Mouse (Mus musculus) ES-E14 (cell line): ENCODE measurements around the gene Tff1.

Experiments
- CHD2 ChIP-seq: IDR thresholded peaks from 2 replicates; pipeline ENCODE4 v1.6.1; 2014; ENCODE audit warnings: mild to moderate bottlenecking, low read depth, low read length, inconsistent platforms
- ZNF384 ChIP-seq: IDR thresholded peaks from 2 replicates; pipeline ENCODE4 v1.6.1; 2012; ENCODE audit warnings: low read depth, low read length, inconsistent platforms

GRCm38 (mm10) chr17:31113191-31113856, 51.8 kb downstream of the Tff1 start:
- TF ChIP-seq CHD2 (no peak), ZNF384 (no peak)
